Mouse (Mus musculus): Measurements from ENCODE around the gene Dennd1b. TPM values are rescaled to one million over a fixed set of nuclear protein-coding genes. Genes with fewer than 3 reads are reported as not detected.

Gene Dennd1b
- polyA plus RNA-seq, 1 experiment, result 7.3 TPM

DNA sequence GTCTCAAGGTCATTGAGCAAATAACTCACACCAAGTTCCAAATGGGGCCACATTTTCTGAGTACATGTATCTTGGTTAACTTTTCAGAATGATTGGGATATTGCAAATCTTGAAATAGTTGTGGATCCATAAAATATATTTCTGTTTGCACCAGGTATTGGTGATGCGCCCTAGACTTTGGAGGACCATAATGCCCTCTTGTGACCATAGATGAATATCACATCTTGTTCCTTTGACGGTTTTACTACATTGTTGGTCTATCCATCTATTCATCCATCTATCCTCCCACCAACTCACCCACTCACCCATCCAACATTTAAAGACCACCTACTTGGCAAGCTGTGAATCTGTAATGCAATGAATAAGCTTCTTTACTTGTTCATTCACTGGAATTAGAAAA, 120.1 kb downstream of the Dennd1b start:
- WGBS, result 68% methylated on average over 2 of the region's 2 CpGs

GRCm38 (mm10) chr1:139087564-139087963, 124.3 kb downstream of the Dennd1b start:
- Histone ChIP-seq H3K4me1 (ENCODE audit: control insufficient read depth, insufficient read depth, low read length) (no peaks in the 10 kb centered on the region), H3K4me3 (replicated peaks; ENCODE audit: extremely low read depth, low read depth, low read length) (no peak overlapping the region)
- no peak for DNase-seq
- WGBS, result 76% methylated on average over 3 of the region's 3 CpGs
- no peak for TF ChIP-seq CTCF (IDR thresholded peaks at IDR 0.05; ENCODE audit: insufficient read depth, low read length)
- TF ChIP-seq POLR2A (IDR thresholded peaks at IDR 0.05; ENCODE audit: borderline replicate concordance, extremely low read depth, low read depth, low read length), result no peak

More for the DNA sequence above, 120.1 kb downstream of the Dennd1b start:
- no peak for DNase-seq
- Histone ChIP-seq H3K4me1 (ENCODE audit: control insufficient read depth, insufficient read depth, low read length) (no peaks in the 10 kb centered on the region), H3K4me3 (replicated peaks; ENCODE audit: extremely low read depth, low read depth, low read length) (no peak overlapping the region)
- TF ChIP-seq CTCF (IDR thresholded peaks at IDR 0.05; ENCODE audit: insufficient read depth, low read length), result peak; percentile 26; the same call in 1 of the 2 replicates
- TF ChIP-seq POLR2A (IDR thresholded peaks at IDR 0.05; ENCODE audit: borderline replicate concordance, extremely low read depth, low read depth, low read length), result no peak

GRCm38 (mm10) chr1:139090744-139091143, 127.5 kb downstream of the Dennd1b start:
- TF ChIP-seq CTCF (IDR thresholded peaks at IDR 0.05; ENCODE audit: insufficient read depth, low read length) (no peak), POLR2A (IDR thresholded peaks at IDR 0.05; ENCODE audit: borderline replicate concordance, extremely low read depth, low read depth, low read length) (no peak)
- 89% methylated on average over 3 of the region's 3 CpGs for WGBS

DNA sequence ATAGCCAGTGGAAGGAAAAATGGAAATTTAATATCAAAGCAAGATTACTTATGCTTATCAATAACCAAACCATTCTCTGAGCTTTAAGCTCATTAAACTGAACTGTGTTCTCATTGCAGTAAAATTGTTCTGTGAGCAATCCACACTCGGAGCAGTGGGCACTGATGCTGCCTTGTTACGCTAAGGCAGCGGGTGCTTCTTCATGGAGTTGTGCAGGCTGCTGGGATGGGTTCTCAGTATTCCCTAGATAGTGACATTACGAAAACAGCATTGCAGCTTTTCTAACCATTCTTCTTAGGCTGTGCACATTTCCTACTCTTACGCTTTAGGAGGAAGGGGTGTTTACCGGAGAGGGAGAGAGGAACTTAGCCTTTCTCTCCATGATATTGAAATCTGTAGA, 128.5 kb downstream of the Dennd1b start:
- TF ChIP-seq POLR2A (IDR thresholded peaks at IDR 0.05; ENCODE audit: borderline replicate concordance, extremely low read depth, low read depth, low read length), result no peak
- TF ChIP-seq CTCF (IDR thresholded peaks at IDR 0.05; ENCODE audit: insufficient read depth, low read length), result no peak
- H3K4me1 ChIP-seq (ENCODE audit: control insufficient read depth, insufficient read depth, low read length), result no peaks in the 10 kb centered on the region
- WGBS, result 96% methylated on average over 6 of the region's 6 CpGs

More at GRCm38 (mm10) chr1:139090744-139091143, 127.5 kb downstream of the Dennd1b start:
- no peak for DNase-seq
- Histone ChIP-seq H3K4me1 (ENCODE audit: control insufficient read depth, insufficient read depth, low read length) (no peaks in the 10 kb centered on the region), H3K4me3 (replicated peaks; ENCODE audit: extremely low read depth, low read depth, low read length) (no peak overlapping the region)

DNA sequence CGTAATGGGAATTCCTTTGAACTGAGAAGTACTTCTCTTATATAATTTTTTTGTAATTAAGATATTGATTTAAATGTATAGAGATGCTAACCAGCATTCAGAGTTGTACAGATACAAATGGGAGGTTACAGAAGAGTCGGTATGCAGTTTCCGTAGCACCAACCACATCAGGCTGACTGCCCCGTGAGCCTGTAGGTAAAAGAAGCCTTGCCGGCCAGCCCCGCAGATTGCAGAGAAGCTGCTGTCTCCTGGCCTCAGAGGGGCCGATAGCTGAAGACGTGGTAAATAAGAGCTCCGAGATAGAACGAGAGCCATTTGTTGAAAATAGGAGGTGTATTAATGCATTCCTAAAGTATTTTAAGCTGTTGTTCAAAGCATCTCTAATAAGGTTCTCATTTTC, 128.9 kb downstream of the Dennd1b start:
- no peak for TF ChIP-seq CTCF (IDR thresholded peaks at IDR 0.05; ENCODE audit: insufficient read depth, low read length)
- no peak for TF ChIP-seq POLR2A (IDR thresholded peaks at IDR 0.05; ENCODE audit: borderline replicate concordance, extremely low read depth, low read depth, low read length)
- no peak for DNase-seq
- 88% methylated on average over 10 of the region's 10 CpGs for WGBS
- Histone ChIP-seq H3K4me3 (replicated peaks; ENCODE audit: extremely low read depth, low read depth, low read length) (no peak overlapping the region), H3K4me1 (ENCODE audit: control insufficient read depth, insufficient read depth, low read length) (no peaks in the 10 kb centered on the region)

More for the DNA sequence above, 128.5 kb downstream of the Dennd1b start:
- no peak for DNase-seq
- H3K4me3 ChIP-seq (replicated peaks; ENCODE audit: extremely low read depth, low read depth, low read length), result no peak overlapping the region

DNA sequence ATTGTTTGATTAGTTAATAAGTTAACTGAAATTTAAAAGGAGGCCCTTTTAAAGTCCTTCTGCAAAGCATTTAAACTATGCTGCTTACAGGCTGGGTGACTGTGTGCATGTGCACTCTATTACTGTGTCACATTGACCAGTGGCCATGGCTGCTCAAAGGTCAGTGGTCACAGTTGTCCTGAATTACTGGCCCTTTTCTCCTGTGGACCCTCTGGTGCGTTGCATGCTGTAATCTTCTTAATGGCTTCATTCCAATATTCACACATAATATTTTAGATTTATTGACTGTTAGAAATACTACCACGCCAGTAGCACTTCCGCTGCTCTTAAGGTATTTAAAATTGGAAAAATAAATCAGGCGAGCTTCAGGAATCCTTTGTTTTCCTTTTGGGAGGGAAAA, 129.5 kb downstream of the Dennd1b start:
- no peaks in the 10 kb centered on the region for H3K4me1 ChIP-seq (ENCODE audit: control insufficient read depth, insufficient read depth, low read length)
- TF ChIP-seq POLR2A (IDR thresholded peaks at IDR 0.05; ENCODE audit: borderline replicate concordance, extremely low read depth, low read depth, low read length) (no peak), CTCF (IDR thresholded peaks at IDR 0.05; ENCODE audit: insufficient read depth, low read length) (no peak)
- DNase-seq, result no peak
- no peak overlapping the region for H3K4me3 ChIP-seq (replicated peaks; ENCODE audit: extremely low read depth, low read depth, low read length)
- 72% methylated on average over 4 of the region's 4 CpGs for WGBS

- 89% methylated on average over 6 of the region's 6 CpGs for WGBS
- TF ChIP-seq CTCF (IDR thresholded peaks at IDR 0.05; ENCODE audit: insufficient read depth, low read length) (no peak), POLR2A (IDR thresholded peaks at IDR 0.05; ENCODE audit: borderline replicate concordance, extremely low read depth, low read depth, low read length) (no peak)
- Histone ChIP-seq H3K4me3 (replicated peaks; ENCODE audit: extremely low read depth, low read depth, low read length) (no peak overlapping the region), H3K4me1 (ENCODE audit: control insufficient read depth, insufficient read depth, low read length) (no peaks in the 10 kb centered on the region)
- no peak for DNase-seq
These were observed 133.1 kb downstream of the Dennd1b start for GRCm38 (mm10) chr1:139096369-139096768.

GRCm38 (mm10) chr1:139098088-139098487, 134.9 kb downstream of the Dennd1b start:
- Histone ChIP-seq H3K4me3 (replicated peaks; ENCODE audit: extremely low read depth, low read depth, low read length) (no peak overlapping the region), H3K4me1 (ENCODE audit: control insufficient read depth, insufficient read depth, low read length) (no peaks in the 10 kb centered on the region)
- TF ChIP-seq CTCF (IDR thresholded peaks at IDR 0.05; ENCODE audit: insufficient read depth, low read length), result no peak
- TF ChIP-seq POLR2A (IDR thresholded peaks at IDR 0.05; ENCODE audit: borderline replicate concordance, extremely low read depth, low read depth, low read length), result no peak
- 96% methylated on average over 4 of the region's 4 CpGs for WGBS
- no peak for DNase-seq

- no peaks in the 10 kb centered on the region for H3K4me1 ChIP-seq (ENCODE audit: control insufficient read depth, insufficient read depth, low read length)
- WGBS, result 86% methylated on average over 9 of the region's 9 CpGs
- TF ChIP-seq CTCF (IDR thresholded peaks at IDR 0.05; ENCODE audit: insufficient read depth, low read length), result no peak
- no peak for TF ChIP-seq POLR2A (IDR thresholded peaks at IDR 0.05; ENCODE audit: borderline replicate concordance, extremely low read depth, low read depth, low read length)
- no peak overlapping the region for H3K4me3 ChIP-seq (replicated peaks; ENCODE audit: extremely low read depth, low read depth, low read length)
- no peak for DNase-seq
These were observed 138.5 kb downstream of the Dennd1b start for GRCm38 (mm10) chr1:139101725-139102124.

- DNase-seq, result no peak
- no peak overlapping the region for H3K4me3 ChIP-seq (replicated peaks; ENCODE audit: extremely low read depth, low read depth, low read length)
- no peak for TF ChIP-seq POLR2A (IDR thresholded peaks at IDR 0.05; ENCODE audit: borderline replicate concordance, extremely low read depth, low read depth, low read length)
- TF ChIP-seq CTCF (IDR thresholded peaks at IDR 0.05; ENCODE audit: insufficient read depth, low read length), result no peak
- no peaks in the 10 kb centered on the region; the same call in 1 of the 2 replicates for H3K4me1 ChIP-seq (ENCODE audit: control insufficient read depth, insufficient read depth, low read length)
- WGBS, result 89% methylated on average over 2 of the region's 2 CpGs
These were observed 145.0 kb downstream of the Dennd1b start for GRCm38 (mm10) chr1:139108251-139108650.
